Mouse (Mus musculus) mature B cell (primary cell): ENCODE data around the gene Elmo1.
"Not testable (repeated sequence)": the region's sequence is repeated elsewhere in the genome, so short reads cannot be mapped to it uniquely, and the experiment has no call there.

ENCODE experiments used
- in situ Hi-C: fragments of 300-500 bp; cut with MboI; formaldehyde crosslinking; loops from 2 replicates; pipeline ENCODE4 v1.14.3; 2019

Gene Elmo1

DNA sequence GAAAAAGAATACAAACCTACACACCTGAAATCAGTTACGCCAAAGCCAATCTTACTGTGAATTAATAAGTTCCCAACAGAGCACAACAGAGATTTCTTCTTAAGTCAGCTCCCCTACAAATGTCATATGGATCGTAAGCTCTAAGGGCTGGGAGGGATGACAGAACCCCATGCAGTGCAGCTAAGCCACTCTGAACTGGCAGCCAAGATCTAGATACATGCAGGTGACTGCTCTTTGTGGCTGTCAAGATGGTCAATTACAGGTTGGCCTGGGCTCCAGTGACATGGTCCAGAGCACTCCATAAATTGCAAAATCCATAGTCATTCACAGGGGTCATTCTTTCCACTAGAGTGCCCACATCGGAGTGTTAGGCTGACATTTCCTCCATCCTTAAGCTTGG is 516.5 kb downstream of the Elmo1 start:
- in situ Hi-C loops = no loop called here

DNA sequence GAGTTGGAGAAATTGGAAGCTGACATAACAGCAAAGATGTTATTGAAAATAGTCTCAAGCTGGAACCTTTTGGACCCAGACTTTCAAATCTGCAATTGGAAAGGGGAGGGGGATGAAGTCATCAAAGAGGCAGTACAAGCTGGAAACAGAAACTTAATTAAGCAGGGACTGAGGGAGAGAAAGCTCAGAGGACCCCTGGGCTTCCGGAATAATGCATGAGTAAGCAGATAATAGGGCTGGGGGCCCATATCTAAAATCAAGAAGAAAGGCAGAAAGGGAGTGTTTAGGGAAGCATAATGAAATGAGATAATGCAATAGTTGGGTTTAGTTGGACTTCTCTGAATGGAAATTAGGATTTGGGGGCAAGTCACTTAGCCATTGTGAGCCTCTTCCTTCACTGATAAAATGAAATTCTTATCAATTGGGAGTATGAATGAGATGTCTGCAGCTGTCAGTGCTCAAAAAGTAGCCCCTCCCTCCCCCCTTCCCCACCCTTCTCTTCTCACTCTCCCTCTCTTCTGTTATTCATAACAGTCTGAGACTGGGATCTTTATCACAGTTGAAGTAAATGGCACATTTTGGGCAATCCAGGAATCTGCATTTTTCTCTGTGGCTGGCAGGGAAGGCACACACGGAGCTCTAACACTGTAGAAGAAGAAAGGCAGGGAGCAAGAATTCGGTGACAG is 518.8 kb downstream of the Elmo1 start:
- in situ Hi-C loops = no loop called here

GRCm38 (mm10) chr13:20615596-20616469 is 525.4 kb downstream of the Elmo1 start:
- in situ Hi-C loops = no loop called here

DNA sequence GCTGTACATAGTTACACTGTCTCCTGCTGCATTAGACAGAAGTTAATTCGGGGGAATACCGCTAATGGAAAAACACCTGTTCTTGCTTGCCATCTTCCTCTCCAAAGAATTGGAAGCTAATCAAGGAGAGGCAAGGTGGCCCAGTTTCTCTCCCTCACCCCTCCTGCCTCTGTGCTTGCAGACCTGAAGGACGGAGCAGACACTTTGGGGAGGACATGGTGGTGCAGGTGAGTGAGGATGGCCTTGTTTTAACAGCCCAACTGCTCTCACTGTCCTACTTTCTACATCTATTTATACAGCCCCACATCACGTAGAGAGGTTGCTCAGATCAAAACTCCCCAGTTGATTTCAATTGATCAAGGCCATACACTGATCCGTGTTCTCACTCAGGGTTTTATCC is 529.5 kb downstream of the Elmo1 start:
- in situ Hi-C loops = no loop called here

DNA sequence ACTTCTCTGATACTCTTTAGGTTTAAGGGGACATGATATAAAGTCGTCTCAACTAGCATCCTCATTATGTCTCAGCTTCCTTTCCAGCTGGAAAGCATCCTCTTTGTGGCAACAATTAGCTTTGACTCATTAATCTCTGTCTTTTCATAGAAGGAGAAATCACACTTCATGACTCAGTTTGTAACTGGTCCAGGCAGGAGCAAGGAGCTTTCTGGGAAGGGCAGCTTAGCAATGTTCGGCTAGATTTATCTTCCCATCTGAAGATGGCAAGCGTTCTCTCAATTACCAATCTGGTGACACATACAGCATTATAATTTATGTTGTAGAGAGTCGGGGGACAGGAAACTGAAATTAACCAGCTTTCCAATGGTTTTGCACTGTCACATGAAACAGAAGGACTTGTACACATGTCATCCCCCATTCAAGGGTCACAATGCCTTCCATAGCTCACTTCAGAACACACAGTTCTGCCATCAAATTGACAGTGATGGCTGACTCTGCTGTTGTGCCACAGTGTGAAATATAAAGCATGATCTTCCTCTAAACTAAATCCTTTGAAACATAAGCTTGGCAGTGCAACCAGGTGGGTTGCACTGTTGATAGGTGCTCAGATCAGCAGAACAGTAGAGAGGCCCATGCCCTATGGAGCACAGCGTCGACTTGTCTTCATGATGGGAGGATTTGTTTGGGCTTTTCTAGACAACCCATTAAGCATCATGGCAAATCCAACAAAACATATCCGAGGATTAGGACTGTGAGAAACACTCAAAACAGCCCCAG is 532.9 kb downstream of the Elmo1 start:
- in situ Hi-C loops = no loop called here

- in situ Hi-C loops = no loop called here
These were observed 537.4 kb downstream of the Elmo1 start for GRCm38 (mm10) chr13:20627796-20628195.

GRCm38 (mm10) chr13:20632477-20632876 is 542.1 kb downstream of the Elmo1 start:
- in situ Hi-C loops = no loop called here

DNA sequence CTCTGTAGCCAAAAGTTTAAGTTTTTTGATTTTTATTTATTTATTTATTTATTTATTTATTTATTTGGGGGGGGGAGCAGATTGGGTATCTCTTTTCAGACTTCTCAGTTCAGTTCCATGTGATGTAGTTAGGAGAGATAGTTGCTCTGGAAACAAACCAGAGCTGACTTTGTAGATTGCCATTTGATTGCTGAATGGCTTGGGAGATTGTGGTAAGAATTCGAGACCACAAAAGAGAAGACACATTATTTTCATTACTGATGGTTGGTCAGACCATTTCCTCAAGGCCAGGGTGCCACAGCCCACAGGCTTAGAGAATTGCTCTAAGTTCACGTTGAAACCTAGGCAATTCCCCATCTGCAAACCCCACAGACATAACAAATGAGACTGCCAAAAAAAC is 544.3 kb downstream of the Elmo1 start:
- in situ Hi-C loops = not testable (repeated sequence)

- in situ Hi-C loops = no loop called here
These were observed 545.2 kb downstream of the Elmo1 start for GRCm38 (mm10) chr13:20635646-20636045.
